Mouse (Mus musculus) left cerebral cortex, adult 11 months (tissue): Measurements from ENCODE around the gene Cntd1.

Experiments
- DNase-seq: peaks from one replicate; pipeline ENCODE4 v3.0.0; 2022; ENCODE audit warnings: low spot score

Gene Cntd1

GRCm38 (mm10) chr11:101278223-101279192 lies at the start of gene Cntd1, which contains the start of gene Coa3:
Gene Cntd1, plus strand, starts transcription at chr11:101279012.
Gene Coa3, minus strand, starts transcription at chr11:101279114.
- peak; percentile 78 for DNase-seq

- DNase-seq = no peak
These were observed 49.4 kb upstream of the Cntd1 start for GRCm38 (mm10) chr11:101229361-101229900.

- no peak for DNase-seq
These were observed 48.7 kb upstream of the Cntd1 start for GRCm38 (mm10) chr11:101230061-101230511.

GRCm38 (mm10) chr11:101230526-101230925 lies 48.3 kb upstream of the Cntd1 start:
- DNase-seq = no peak

GRCm38 (mm10) chr11:101230991-101231871 lies 47.6 kb upstream of the Cntd1 start:
- DNase-seq = no peak

- DNase-seq = no peak
These were observed 46.6 kb upstream of the Cntd1 start for GRCm38 (mm10) chr11:101232010-101232839.

GRCm38 (mm10) chr11:101233240-101233639 lies 45.6 kb upstream of the Cntd1 start:
- DNase-seq = no peak

- no peak for DNase-seq
These were observed 44.7 kb upstream of the Cntd1 start for GRCm38 (mm10) chr11:101234124-101234523.

- DNase-seq = no peak
These were observed 43.4 kb upstream of the Cntd1 start for GRCm38 (mm10) chr11:101235429-101235828.

GRCm38 (mm10) chr11:101236782-101237181 lies 42.0 kb upstream of the Cntd1 start:
- no peak for DNase-seq

- DNase-seq = no peak
These were observed 40.7 kb upstream of the Cntd1 start for GRCm38 (mm10) chr11:101238071-101238647.

- DNase-seq = no peak
These were observed 33.7 kb upstream of the Cntd1 start for GRCm38 (mm10) chr11:101245071-101245470.

- DNase-seq = no peak
These were observed 32.7 kb upstream of the Cntd1 start, which contains the start of gene Ramp2 for GRCm38 (mm10) chr11:101245855-101246701. Gene Ramp2, plus strand, starts transcription at chr11:101246028.

GRCm38 (mm10) chr11:101246702-101247012 lies 32.2 kb upstream of the Cntd1 start:
- DNase-seq = no peak

- DNase-seq = no peak
These were observed 31.2 kb upstream of the Cntd1 start for GRCm38 (mm10) chr11:101247521-101248030.

- DNase-seq = peak; percentile 54
These were observed 30.4 kb upstream of the Cntd1 start for GRCm38 (mm10) chr11:101248258-101248994.

GRCm38 (mm10) chr11:101251031-101251430 lies 27.8 kb upstream of the Cntd1 start:
- no peak for DNase-seq

- DNase-seq = no peak
These were observed 25.9 kb upstream of the Cntd1 start for GRCm38 (mm10) chr11:101252941-101253340.
